Mouse (Mus musculus): Measurements from ENCODE around the gene Gng12. TPM values are rescaled to one million over a fixed set of nuclear protein-coding genes. Genes with fewer than 3 reads are reported as not detected.

Gene Gng12
- polyA plus RNA-seq, 1 experiment from 2014 or later, result 50.3 TPM

DNA sequence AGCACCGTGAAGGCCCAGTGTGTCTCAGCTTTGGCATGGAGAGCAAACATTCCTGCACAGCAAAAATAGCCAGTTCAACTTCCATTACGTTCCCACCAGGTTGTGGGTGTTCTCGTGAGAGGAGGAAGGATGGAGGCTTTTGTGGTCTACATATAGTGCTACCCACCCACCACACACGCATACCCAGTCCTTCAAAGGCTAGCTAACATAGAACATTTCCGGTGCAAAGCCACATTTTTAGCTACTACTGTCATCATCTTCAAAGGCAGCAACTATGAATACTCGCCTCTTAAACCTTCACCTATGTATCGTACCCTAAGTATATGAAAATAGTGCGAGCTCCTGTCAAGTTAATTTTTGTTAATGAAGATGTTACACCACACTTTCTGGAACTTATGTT is 76.1 kb downstream of the Gng12 start:
- Histone ChIP-seq H3K27me3 (ENCODE audit: poor library complexity, severe bottlenecking) (no peaks in the 10 kb centered on the region), H3K9me3 (no peaks in the 10 kb centered on the region), H3K27ac (no peak overlapping the region), H3K4me3 (no peak overlapping the region), H3K36me3 (replicated peaks) (no peaks in the 10 kb centered on the region), H3K4me1 (peaks cover 35% of the 10 kb centered on the region)
- 87% methylated on average over 8 of the region's 8 CpGs for WGBS
- no peak for DNase-seq (ENCODE audit: extremely low spot score, low spot score)

DNA sequence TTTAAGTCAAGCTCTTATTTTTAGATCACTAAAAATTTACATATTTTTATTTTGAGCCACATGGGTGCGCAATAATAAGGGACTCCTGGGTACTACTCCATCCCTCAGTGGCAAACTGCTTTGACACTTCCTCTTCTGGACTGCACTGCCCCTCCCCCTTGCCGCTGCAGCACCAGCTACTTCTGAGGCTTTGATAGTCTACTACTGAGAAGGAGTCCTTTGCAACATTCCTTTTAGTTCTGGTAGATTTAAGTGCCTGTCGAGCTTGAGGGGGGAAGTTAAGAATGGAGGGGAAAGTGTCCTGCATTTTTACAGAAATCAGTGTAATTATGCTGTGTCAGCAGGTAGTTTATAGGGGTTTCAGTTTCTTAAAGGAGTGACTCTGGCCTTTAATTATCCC is 77.0 kb downstream of the Gng12 start:
- 19% methylated on average over 3 of the region's 3 CpGs for WGBS
- Histone ChIP-seq H3K4me1 (peaks cover 34% of the 10 kb centered on the region), H3K9me3 (no peaks in the 10 kb centered on the region), H3K27ac (no peak overlapping the region), H3K36me3 (replicated peaks) (no peaks in the 10 kb centered on the region), H3K4me3 (no peak overlapping the region), H3K27me3 (ENCODE audit: poor library complexity, severe bottlenecking) (no peaks in the 10 kb centered on the region)
- no peak for DNase-seq (ENCODE audit: extremely low spot score, low spot score)

- Histone ChIP-seq H3K36me3 (replicated peaks) (no peaks in the 10 kb centered on the region), H3K4me1 (peaks cover 25% of the 10 kb centered on the region), H3K27ac (no peak overlapping the region), H3K9me3 (no peaks in the 10 kb centered on the region), H3K4me3 (no peak overlapping the region), H3K27me3 (ENCODE audit: poor library complexity, severe bottlenecking) (no peaks in the 10 kb centered on the region)
- DNase-seq (ENCODE audit: extremely low spot score, low spot score), result no peak
- 93% methylated on average over 4 of the region's 4 CpGs for WGBS
Measured at GRCm38 (mm10) chr6:66975522-66975921, 79.3 kb downstream of the Gng12 start.

- WGBS, result 98% methylated on average over 1 of the region's 1 CpGs
- no peak overlapping the region for H3K4me3 ChIP-seq
- H3K27me3 ChIP-seq (ENCODE audit: poor library complexity, severe bottlenecking), result no peaks in the 10 kb centered on the region
- DNase-seq (ENCODE audit: extremely low spot score, low spot score), result no peak
- H3K36me3 ChIP-seq (replicated peaks), result no peaks in the 10 kb centered on the region
- peaks cover 2% of the 10 kb centered on the region; the same call in 1 of the 2 replicates for H3K4me1 ChIP-seq
- no peaks in the 10 kb centered on the region for H3K9me3 ChIP-seq
- no peak overlapping the region for H3K27ac ChIP-seq
Measured at GRCm38 (mm10) chr6:66979197-66979596, 83.0 kb downstream of the Gng12 start.

DNA sequence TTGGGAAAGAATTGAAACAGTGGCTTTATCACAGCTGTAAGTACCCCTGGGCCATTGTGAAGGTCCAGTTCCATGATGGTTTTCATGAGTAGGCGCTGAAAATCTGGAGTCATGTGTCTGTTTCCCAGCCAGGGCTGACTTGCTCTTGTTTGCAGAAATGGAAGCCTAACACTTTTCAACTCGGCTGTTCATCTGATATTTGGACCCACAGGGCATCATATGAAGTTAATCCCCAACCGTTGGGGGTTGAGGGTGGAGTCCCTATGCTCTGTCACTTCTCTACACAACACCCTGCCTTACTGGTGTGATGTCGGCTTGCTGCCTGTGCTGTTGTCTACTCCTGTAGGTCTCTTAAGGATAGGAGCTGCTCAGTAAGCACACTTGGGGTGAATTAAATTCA is 83.8 kb downstream of the Gng12 start:
- Histone ChIP-seq H3K9me3 (no peaks in the 10 kb centered on the region), H3K36me3 (replicated peaks) (no peaks in the 10 kb centered on the region), H3K27ac (no peak overlapping the region), H3K4me1 (peaks cover under 1% of the 10 kb centered on the region), H3K27me3 (ENCODE audit: poor library complexity, severe bottlenecking) (no peaks in the 10 kb centered on the region), H3K4me3 (no peak overlapping the region)
- no peak for DNase-seq (ENCODE audit: extremely low spot score, low spot score)
- WGBS, result 86% methylated on average over 4 of the region's 4 CpGs

DNA sequence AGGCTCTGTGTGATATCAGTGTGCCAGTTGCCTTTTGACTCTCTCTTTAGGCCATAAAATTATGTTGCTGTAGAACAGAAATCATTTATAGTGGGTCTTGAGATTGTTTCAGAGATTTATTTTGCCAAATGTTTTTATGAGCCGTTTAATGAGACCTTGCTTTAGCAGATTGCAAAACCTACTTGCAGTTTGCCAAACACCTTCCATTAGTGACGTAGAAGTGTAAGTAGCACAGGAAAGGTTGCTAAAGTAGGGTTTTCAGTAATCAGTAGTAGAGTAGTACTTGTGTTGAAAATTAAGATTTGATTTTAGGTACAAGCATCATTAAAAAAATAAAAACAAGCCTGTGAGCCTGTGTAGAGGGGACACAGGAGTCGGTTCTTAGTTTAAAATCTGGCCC is 85.2 kb downstream of the Gng12 start:
- Histone ChIP-seq H3K36me3 (replicated peaks) (no peaks in the 10 kb centered on the region), H3K4me3 (no peak overlapping the region), H3K4me1 (peaks cover 5% of the 10 kb centered on the region), H3K27me3 (ENCODE audit: poor library complexity, severe bottlenecking) (no peaks in the 10 kb centered on the region), H3K27ac (no peak overlapping the region), H3K9me3 (no peaks in the 10 kb centered on the region)
- no peak for DNase-seq (ENCODE audit: extremely low spot score, low spot score)
- WGBS, result 93% methylated on average over 3 of the region's 3 CpGs

DNA sequence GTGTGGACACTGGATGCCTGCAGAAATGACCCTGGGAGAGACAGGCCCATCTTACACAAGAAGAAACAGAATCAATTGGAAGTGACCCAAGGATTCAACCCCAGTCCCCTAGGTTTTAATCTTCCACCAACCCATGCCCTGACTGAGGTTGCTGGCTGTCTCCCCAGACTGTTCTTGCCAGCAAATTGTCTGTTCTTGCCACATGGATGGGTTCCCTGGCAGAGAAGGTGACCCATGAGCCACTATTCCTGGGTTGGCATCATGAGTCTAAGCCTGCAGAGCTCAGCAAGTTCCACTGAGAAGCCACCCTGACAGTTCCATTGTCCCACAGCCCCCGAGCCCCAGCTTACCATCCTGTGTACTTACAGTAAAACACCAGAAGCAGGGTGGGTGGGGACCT is 85.7 kb downstream of the Gng12 start:
- no peak overlapping the region for H3K27ac ChIP-seq
- peaks cover 5% of the 10 kb centered on the region for H3K4me1 ChIP-seq
- DNase-seq (ENCODE audit: extremely low spot score, low spot score), result no peak
- no peaks in the 10 kb centered on the region for H3K9me3 ChIP-seq
- H3K4me3 ChIP-seq, result no peak overlapping the region
- no peaks in the 10 kb centered on the region for H3K27me3 ChIP-seq (ENCODE audit: poor library complexity, severe bottlenecking)
- WGBS, result 77% methylated on average over 1 of the region's 1 CpGs
- H3K36me3 ChIP-seq (replicated peaks), result no peaks in the 10 kb centered on the region

DNA sequence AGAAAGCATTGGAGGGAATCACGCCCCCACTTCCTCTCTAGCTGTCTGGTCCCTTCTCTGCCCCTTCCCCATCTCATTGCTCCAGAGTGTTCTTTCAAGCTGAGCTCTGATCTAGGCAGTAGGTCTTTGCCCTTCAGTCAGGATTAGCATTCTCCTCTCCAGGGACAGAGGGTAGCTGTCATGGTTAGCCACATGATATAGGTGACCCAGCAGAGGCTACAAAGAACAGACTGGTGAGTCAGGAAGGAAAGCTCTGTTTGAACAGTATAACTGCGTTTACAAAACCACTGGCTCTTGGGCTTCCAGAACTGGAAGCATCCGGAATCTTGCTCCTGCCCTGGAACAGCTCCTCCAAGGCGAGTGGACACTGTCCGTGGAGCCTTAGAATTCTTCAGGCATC is 87.9 kb downstream of the Gng12 start:
- H3K4me3 ChIP-seq, result no peak overlapping the region
- no peak for DNase-seq (ENCODE audit: extremely low spot score, low spot score)
- 88% methylated on average over 5 of the region's 5 CpGs for WGBS
- H3K9me3 ChIP-seq, result no peaks in the 10 kb centered on the region
- H3K27me3 ChIP-seq (ENCODE audit: poor library complexity, severe bottlenecking), result no peaks in the 10 kb centered on the region
- peaks cover 5% of the 10 kb centered on the region for H3K4me1 ChIP-seq
- no peaks in the 10 kb centered on the region for H3K36me3 ChIP-seq (replicated peaks)
- no peak overlapping the region for H3K27ac ChIP-seq

DNA sequence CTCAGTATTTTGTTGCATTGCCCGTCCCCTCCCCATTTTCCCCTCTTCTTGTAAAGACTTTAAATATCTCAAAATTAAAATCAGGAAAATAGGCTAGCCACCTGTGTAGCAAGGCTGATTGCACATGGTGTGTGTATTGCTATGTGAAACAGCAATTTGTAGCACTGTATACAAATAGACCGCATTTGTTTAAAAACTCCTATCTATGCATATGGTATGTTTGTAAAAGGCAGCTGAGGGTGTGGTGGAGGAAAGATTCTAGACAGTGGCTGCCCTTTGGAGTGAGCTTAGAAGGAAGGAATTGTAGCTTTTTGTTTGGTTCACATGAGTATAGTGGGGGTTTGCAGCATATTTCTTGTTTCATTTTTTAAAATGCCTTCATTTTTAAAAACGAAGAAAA is 88.5 kb downstream of the Gng12 start:
- no peak for DNase-seq (ENCODE audit: extremely low spot score, low spot score)
- no peaks in the 10 kb centered on the region for H3K9me3 ChIP-seq
- H3K36me3 ChIP-seq (replicated peaks), result no peaks in the 10 kb centered on the region
- no peak overlapping the region for H3K4me3 ChIP-seq
- WGBS, result 89% methylated on average over 3 of the region's 3 CpGs
- peaks cover 5% of the 10 kb centered on the region for H3K4me1 ChIP-seq
- H3K27ac ChIP-seq, result no peak overlapping the region
- no peaks in the 10 kb centered on the region for H3K27me3 ChIP-seq (ENCODE audit: poor library complexity, severe bottlenecking)

- no peak for DNase-seq (ENCODE audit: extremely low spot score, low spot score)
- Histone ChIP-seq H3K27ac (no peak overlapping the region), H3K36me3 (replicated peaks) (no peaks in the 10 kb centered on the region), H3K27me3 (ENCODE audit: poor library complexity, severe bottlenecking) (no peaks in the 10 kb centered on the region), H3K4me1 (peaks cover 5% of the 10 kb centered on the region), H3K4me3 (no peak overlapping the region), H3K9me3 (no peaks in the 10 kb centered on the region)
- WGBS, result 80% methylated on average over 7 of the region's 7 CpGs
Measured at GRCm38 (mm10) chr6:66985500-66985899, 89.3 kb downstream of the Gng12 start.

DNA sequence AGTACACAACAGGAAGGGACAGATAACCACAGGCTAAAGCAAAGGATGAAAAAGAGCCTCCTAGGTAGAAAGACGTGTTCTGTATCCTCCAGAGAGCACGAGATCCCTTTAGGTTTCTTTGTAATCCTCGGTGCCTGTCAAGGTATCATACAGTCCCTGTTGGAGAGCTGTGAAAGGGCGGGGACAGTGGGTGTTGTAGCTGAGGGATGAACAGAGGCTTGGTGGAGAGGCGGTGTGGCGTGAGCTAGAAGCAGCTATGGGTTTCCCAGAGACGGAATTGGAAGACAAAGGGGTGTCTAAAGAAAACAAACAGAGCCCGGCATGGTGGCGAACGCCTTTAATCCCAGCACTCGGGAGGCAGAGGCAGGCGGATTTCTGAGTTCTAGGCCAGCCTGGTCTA is 89.9 kb downstream of the Gng12 start:
- H3K27me3 ChIP-seq (ENCODE audit: poor library complexity, severe bottlenecking), result no peaks in the 10 kb centered on the region
- peaks cover 5% of the 10 kb centered on the region for H3K4me1 ChIP-seq
- DNase-seq (ENCODE audit: extremely low spot score, low spot score), result no peak
- no peak overlapping the region for H3K4me3 ChIP-seq
- 86% methylated on average over 12 of the region's 12 CpGs for WGBS
- no peak overlapping the region for H3K27ac ChIP-seq
- H3K9me3 ChIP-seq, result no peaks in the 10 kb centered on the region
- H3K36me3 ChIP-seq (replicated peaks), result no peaks in the 10 kb centered on the region

DNA sequence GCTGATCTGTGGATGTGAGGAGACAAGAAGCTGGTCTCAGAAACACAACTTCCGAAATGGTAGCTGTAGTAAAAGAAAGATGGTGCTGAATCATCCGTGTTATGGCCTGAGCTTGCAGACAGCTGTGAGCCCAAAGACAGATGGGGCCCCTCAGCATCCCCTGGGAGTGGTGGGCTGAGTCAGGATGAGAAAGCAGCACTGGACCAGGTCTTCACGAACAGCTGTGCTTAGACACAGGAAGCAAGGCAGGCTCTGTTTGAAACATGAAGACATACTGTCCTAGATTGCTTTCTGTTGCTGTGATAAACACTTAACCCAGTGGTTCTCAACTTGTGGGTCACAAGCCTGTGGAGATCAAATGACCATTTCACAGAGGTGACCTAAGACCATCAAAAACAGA is 91.4 kb downstream of the Gng12 start:
- DNase-seq (ENCODE audit: extremely low spot score, low spot score), result no peak
- 80% methylated on average over 3 of the region's 3 CpGs for WGBS

DNA sequence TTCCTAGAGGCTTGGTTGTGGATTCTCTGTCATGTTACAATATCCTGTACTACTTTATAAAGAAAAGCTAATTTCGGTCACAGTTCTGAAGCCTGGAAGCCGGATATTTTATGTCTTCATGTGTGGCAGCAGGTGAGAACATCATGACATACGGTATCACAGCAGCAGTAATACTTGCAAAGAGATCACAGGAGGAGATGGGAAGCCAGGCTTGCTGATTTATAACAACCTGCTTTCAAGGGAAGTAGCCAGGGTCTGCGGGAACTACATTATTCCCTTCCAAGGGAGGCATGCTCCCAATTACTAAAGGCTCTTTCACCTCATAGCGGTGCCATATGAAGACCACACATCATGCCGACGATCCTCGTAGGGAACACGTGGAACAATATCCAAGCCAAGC is 92.2 kb downstream of the Gng12 start:
- WGBS, result 94% methylated on average over 9 of the region's 9 CpGs

More for the DNA sequence above, 91.4 kb downstream of the Gng12 start:
- Histone ChIP-seq H3K27ac (no peak overlapping the region), H3K4me3 (no peak overlapping the region), H3K36me3 (replicated peaks) (no peaks in the 10 kb centered on the region), H3K4me1 (peaks cover 5% of the 10 kb centered on the region), H3K27me3 (ENCODE audit: poor library complexity, severe bottlenecking) (no peaks in the 10 kb centered on the region), H3K9me3 (no peaks in the 10 kb centered on the region)

DNA sequence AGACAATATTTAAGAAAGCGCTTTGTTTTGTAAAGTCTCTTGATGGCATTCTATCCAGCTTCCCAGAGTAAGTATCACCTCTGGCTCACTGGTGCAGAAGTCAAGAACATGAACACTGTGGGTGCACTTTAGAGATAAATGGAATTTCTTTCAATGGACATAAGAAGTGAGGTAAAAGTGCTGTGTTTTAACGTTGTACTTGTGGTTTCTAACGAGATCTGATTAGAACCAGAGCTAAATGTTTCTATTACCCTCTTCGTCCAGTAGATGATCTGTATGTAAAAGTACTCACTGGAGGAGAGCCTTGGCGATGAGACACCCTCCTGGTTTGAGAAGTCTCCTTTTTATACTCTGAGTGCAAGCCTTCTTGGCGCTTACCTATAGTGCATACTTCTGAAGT is 92.8 kb downstream of the Gng12 start:
- Histone ChIP-seq H3K27me3 (ENCODE audit: poor library complexity, severe bottlenecking) (no peaks in the 10 kb centered on the region), H3K27ac (no peak overlapping the region), H3K9me3 (no peaks in the 10 kb centered on the region), H3K36me3 (replicated peaks) (no peaks in the 10 kb centered on the region), H3K4me3 (no peak overlapping the region), H3K4me1 (peaks cover 5% of the 10 kb centered on the region)
- WGBS, result 92% methylated on average over 6 of the region's 6 CpGs
- DNase-seq (ENCODE audit: extremely low spot score, low spot score), result no peak

More for the DNA sequence above, 92.2 kb downstream of the Gng12 start:
- DNase-seq (ENCODE audit: extremely low spot score, low spot score), result no peak
- no peak overlapping the region for H3K4me3 ChIP-seq
- H3K36me3 ChIP-seq (replicated peaks), result no peaks in the 10 kb centered on the region
- no peaks in the 10 kb centered on the region for H3K9me3 ChIP-seq
- H3K27ac ChIP-seq, result no peak overlapping the region
- H3K27me3 ChIP-seq (ENCODE audit: poor library complexity, severe bottlenecking), result no peaks in the 10 kb centered on the region
- H3K4me1 ChIP-seq, result peaks cover 5% of the 10 kb centered on the region
